Mouse (Mus musculus) lung, adult 18-20 months (tissue): Measurements from ENCODE around the gene Hoxc5.

Source experiments
- DNase-seq, 2 experiments: peaks; one replicate each; pipeline ENCODE4 v3.0.0; 2022; ENCODE audit warnings: mixed read lengths in 2 of 2

The Hoxc5 gene

DNA sequence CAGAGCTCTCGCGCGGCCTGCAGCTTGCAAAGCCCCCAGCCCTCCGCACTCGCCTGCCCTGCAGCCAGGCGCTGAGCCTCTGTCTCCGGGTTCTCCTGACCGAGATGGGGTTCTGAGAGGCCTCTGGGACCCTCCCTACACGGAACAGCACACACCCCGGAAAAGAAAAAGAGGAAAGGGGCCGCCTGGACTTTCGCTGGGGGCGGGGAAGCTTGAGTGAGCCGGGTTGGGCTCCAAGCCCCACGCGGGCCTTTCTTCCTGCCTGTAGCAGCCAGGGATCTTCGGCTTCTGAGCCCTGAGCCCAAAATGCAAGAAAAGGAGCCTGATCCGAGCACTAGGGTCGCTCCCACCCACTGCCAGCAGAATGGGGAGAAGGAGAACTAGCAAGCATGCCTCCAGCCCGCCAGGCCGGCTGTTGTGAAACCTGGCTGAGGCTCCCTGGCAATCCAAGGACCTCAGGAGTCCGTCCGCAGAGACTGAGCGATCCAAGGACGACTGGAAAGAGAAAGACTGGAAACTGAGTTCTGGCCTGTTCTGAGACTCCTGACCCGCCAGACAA, 44.8 kb downstream of the Hoxc5 start:
- DNase-seq = no peak

GRCm38 (mm10) chr15:103013238-103013984, 46.2 kb downstream of the Hoxc5 start:
- no peak for DNase-seq

DNA sequence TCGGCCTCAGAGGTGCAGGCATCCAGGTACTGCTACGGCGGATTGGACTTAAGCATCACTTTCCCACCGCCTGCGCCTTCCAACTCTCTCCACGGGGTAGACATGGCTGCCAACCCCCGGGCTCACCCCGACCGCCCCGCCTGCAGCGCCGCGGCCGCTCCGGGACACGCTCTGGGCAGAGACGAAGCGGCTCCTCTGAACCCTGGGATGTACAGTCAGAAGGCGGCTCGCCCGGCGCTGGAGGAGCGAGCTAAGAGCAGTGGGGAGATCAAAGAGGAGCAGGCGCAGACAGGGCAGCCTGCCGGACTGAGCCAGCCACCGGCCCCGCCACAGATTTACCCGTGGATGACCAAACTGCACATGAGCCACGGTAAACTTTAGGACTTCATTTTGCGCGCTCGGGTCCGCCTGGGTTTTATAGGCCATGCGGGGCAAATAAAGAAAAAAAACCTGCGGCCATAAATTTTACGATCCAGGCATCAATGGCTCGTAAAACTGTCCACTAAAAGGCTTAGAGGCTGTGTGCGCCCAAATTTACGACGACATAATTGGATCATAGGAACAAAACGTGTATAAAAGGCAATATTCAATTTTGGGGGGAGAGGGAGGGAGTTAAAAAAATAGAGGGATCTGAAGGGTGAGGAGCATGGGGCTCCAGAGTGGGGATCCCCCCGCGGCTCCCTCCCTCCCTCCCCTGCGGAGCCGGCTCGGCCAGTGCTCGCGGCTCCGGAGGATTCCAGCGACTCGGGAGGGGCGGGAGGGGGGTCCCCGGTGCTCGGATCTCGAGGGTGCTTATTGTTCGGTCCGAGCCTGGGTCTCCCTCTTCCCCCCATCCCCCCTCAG, 47.1 kb downstream of the Hoxc5 start:
- no peak for DNase-seq

GRCm38 (mm10) chr15:103015009-103015399, 47.8 kb downstream of the Hoxc5 start:
- no peak for DNase-seq

- DNase-seq = no peak
These were observed 48.3 kb downstream of the Hoxc5 start for GRCm38 (mm10) chr15:103015406-103016166.

DNA sequence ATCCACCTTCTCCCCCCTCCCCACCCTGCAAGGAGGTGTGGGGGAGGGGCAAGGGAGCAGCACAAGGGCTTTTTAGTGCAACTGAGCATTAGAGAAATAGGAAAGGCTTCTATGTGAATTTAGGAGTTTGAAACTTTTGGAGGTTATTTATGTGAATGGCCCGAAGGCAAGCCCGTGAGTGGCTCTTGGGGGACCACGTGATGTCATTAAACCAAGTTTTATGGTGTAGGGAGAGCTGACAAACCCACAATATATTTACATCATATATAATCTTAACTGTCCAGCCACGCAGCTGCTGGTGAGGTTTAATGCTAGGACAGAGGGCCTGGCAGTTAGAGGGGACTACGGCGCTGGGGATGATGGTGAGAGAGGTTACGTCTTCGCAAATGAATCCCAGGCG, 51.4 kb downstream of the Hoxc5 start, which contains the start of gene Hoxc4:
TSS of gene Hoxc4 (plus strand) at position 299 of the 400 bp plus-strand sequence.
- no peak for DNase-seq

GRCm38 (mm10) chr15:103020899-103021418, 53.7 kb downstream of the Hoxc5 start:
- no peak for DNase-seq

DNA sequence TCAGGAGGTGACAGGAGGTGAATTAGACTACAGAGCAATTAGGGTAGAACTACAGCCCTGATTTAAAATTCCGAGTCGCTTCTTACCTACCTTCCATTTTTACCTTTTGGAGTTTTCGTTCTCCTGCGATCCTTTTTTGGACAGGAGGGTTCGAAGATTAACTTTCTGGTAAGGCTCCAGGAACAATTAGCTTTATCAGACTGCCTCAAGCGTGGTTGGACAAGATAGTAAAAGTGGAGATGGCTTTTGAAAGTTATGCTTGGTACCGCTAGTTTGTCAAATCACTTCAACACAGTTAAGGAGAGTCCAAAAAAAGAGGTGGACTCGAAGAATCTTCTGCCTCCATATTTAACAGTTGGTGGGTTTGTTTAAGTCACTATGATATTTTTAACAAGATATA, 54.3 kb downstream of the Hoxc5 start:
- DNase-seq = no peak

DNA sequence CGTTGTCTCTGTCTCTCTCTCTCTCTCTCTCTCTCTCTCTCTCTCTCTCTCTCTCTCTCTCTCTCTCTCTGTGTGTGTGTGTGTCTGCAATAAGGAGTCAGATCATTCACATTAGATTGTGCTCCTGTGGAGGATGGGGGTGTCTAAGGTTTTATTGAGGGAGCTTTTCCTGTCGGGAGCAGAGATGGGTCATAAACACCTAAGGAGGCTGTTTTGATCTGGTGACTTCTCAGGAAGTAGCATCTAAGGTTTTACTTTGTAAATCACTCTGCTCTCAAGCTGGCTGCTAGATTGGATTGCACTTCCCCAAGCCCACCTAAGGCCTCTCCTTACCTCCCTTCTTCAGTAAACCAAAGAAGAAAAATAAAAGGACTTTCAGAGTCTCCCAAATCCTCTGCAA, 56.9 kb downstream of the Hoxc5 start:
- no peak for DNase-seq

- no peak for DNase-seq
These were observed 60.3 kb downstream of the Hoxc5 start for GRCm38 (mm10) chr15:103027266-103028235.

DNA sequence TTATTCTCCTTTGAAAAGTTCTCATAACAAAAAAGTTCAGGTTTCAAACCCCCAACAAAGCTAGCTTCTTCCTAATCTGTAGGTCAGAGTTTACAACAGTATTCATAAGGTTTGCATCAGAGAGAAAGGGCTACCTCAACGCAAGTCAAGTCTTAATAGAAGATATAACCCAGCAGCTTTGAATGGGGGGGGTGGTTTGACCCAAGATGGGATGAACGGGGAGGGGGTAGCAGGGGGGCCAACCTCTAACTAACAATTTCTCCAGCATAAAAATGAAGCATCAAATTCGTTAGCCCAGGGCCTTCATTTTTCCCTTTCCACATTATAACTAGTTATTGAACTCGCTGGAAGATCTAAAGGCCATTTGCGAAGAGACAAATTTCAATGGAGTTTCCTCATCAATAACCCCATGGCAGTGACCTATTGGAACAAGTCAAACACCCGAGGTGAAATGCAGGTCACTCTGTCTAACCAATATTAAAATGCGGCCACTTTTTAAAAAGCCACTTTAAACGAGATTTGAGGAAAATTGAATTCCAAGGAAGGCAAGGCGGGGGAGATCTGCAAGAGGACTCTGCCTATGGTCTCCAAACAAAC, 61.8 kb downstream of the Hoxc5 start:
- DNase-seq = no peak

- DNase-seq = no peak
These were observed 62.9 kb downstream of the Hoxc5 start for GRCm38 (mm10) chr15:103030142-103030541.

- DNase-seq = no peak
These were observed 64.9 kb downstream of the Hoxc5 start for GRCm38 (mm10) chr15:103032167-103032566.

GRCm38 (mm10) chr15:103032646-103033575, 65.7 kb downstream of the Hoxc5 start:
- DNase-seq = no peak

DNA sequence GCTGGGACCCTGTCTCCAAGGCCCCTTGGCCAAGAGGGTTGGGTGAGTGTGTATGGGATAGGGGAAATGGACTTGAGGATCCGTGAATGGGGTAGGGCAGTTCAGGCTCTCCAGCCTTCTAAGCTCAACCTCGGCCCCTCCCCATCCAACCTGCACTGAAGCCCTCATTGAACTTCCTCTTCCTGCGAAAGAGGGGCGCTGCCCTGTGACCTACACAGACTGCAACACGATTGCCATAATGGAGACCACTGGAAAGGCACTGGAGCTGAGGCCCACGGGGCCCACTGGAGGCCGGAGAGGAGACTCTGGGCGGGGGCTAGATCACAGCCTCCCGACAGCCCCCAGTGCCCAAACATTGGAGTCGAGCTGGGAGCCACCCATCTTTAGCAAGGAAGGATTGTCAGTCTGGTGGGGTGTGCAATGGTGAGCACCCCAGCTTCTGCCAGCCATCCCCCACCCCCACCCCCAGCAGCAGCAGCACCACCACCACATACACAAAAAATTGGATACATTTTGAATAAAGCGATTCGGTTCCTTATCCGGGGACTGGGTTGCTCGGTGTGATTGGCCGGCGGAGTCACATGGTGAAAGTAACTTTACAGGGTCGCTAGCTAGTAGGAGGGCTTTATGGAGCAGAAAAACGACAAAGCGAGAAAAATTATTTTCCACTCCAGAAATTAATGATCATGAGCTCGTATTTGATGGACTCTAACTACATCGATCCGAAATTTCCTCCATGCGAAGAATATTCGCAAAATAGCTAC, 67.0 kb downstream of the Hoxc5 start:
- no peak for DNase-seq

- DNase-seq = no peak
These were observed 67.7 kb downstream of the Hoxc5 start for GRCm38 (mm10) chr15:103034807-103035547.

GRCm38 (mm10) chr15:103035548-103035881, 68.3 kb downstream of the Hoxc5 start:
- DNase-seq = no peak

DNA sequence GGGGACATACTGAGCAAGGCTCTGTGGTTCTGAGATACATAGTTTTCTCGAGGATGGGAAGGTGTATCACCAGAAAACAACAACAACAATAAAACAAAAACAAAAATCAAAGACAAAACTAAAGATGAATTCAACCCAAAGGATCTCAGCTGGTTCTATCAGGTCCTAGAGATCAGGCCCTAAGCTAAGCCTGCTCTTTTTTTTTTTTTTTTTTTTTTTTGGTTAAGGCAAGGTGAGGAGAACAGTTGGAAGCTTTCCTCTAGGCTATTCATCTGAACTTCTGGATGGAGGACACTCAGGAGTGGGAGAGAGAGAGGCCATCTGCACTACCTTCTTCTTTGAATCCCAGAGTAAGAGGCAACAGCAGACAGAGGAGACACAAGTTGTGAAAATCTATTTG, 70.3 kb downstream of the Hoxc5 start:
- DNase-seq = no peak
